10 mouse cellular contexts compared by ENCODE assay signal in genomic region chr12:54999016-54999690, GRCm38 (mm10). TPM values are rescaled to one million over a fixed set of nuclear protein-coding genes. Genes with fewer than 3 reads are reported as not detected.
DNase-seq lines count a peak whose midpoint lies in the region; ATAC-seq lines count a peak whose summit lies in the region.
"Had no signal": no experiment of that assay in that cellular context is flagged by ENCODE, and none has a peak within 500 bp of the region (broad histone marks: within the 10 kb centered on the region; RNA-seq: fewer than 3 reads in every experiment).

No protein-coding gene starts in this region.

- WGBS in midbrain, embryonic 14.5 days: 87% methylated on average over 14 of the region's 14 CpGs
- 81% methylated on average over 14 of the region's 14 CpGs for WGBS in midbrain, embryonic 11.5 days
- WGBS in intestine, embryonic 16.5 days: 78% methylated on average over 14 of the region's 14 CpGs

- H3K27me3 ChIP-seq in midbrain, embryonic 14.5 days (ENCODE audit: control insufficient read depth, insufficient read depth, low read length): no peaks in the 10 kb centered on the region
- H3K27me3 ChIP-seq in midbrain, embryonic 11.5 days (ENCODE audit: control insufficient read depth, insufficient read depth, low read length): no peaks in the 10 kb centered on the region
- no peaks in the 10 kb centered on the region for H3K27me3 ChIP-seq in intestine, embryonic 16.5 days (replicated peaks; ENCODE audit: control insufficient read depth, insufficient read depth, low read length)

- peak; percentile 90 to 93 for DNase-seq in B cell, adult 2 months
- peak; percentile 63 for DNase-seq in adipocyte (ENCODE audit: low spot score)
- no peak for DNase-seq in midbrain, embryonic 14.5 days
- no peak for DNase-seq in right cerebral cortex, postnatal 4 days
- DNase-seq in midbrain, embryonic 11.5 days (ENCODE audit: low spot score, missing footprints): no peak

- no peak overlapping the region for H3K4me3 ChIP-seq in midbrain, embryonic 14.5 days (replicated peaks; ENCODE audit: low read depth, low read length)
- no peak overlapping the region for H3K4me3 ChIP-seq in midbrain, embryonic 11.5 days (ENCODE audit: low read depth, low read length)
- no peak overlapping the region for H3K4me3 ChIP-seq in intestine, embryonic 16.5 days (ENCODE audit: low read length)

- H3K36me3 ChIP-seq in midbrain, embryonic 14.5 days (ENCODE audit: control insufficient read depth, insufficient read depth, low read length): no peaks in the 10 kb centered on the region
- H3K36me3 ChIP-seq in midbrain, embryonic 11.5 days (ENCODE audit: control insufficient read depth, insufficient read depth, low read length): no peaks in the 10 kb centered on the region
- no peaks in the 10 kb centered on the region for H3K36me3 ChIP-seq in intestine, embryonic 16.5 days (ENCODE audit: control insufficient read depth, insufficient read depth, low read length)

- no peaks in the 10 kb centered on the region for H3K9me3 ChIP-seq in midbrain, embryonic 14.5 days (ENCODE audit: control insufficient read depth, low read length)
- H3K9me3 ChIP-seq in midbrain, embryonic 11.5 days (ENCODE audit: control insufficient read depth, low read length): no peaks in the 10 kb centered on the region
- H3K9me3 ChIP-seq in intestine, embryonic 16.5 days (ENCODE audit: control insufficient read depth, low read length): no peaks in the 10 kb centered on the region

- H3K4me2 ChIP-seq in midbrain, embryonic 14.5 days (ENCODE audit: low read length): no peak overlapping the region
- no peak overlapping the region for H3K4me2 ChIP-seq in midbrain, embryonic 11.5 days
- H3K4me2 ChIP-seq in intestine, embryonic 16.5 days (ENCODE audit: low read depth, low read length): no peak overlapping the region

- peak; percentile 97 to 98 for ATAC-seq in hematopoietic stem cell, adult 5-6 weeks (replicated peaks in 1 of 2; ENCODE audit: insufficient read depth in 1 of 2, low FRiP score in 2 of 2, low TSS enrichment in 1 of 2, low read depth in 1 of 2, poor library complexity in 2 of 2, severe bottlenecking in 2 of 2)
- ATAC-seq in megakaryocyte-erythroid progenitor cell, adult 5-6 weeks (replicated peaks; ENCODE audit: low FRiP score, low TSS enrichment, poor library complexity, severe bottlenecking): peak; percentile 84
- ATAC-seq in midbrain, embryonic 14.5 days (ENCODE audit: low FRiP score, low TSS enrichment): no peak
- no peak for ATAC-seq in midbrain, embryonic 11.5 days (ENCODE audit: low FRiP score)
- ATAC-seq in intestine, embryonic 16.5 days: no peak

- H3K27ac ChIP-seq in midbrain, embryonic 14.5 days (replicated peaks; ENCODE audit: low read depth, low read length): no peak overlapping the region
- H3K27ac ChIP-seq in midbrain, embryonic 11.5 days (ENCODE audit: low read depth, low read length): no peak overlapping the region
- H3K27ac ChIP-seq in intestine, embryonic 16.5 days (ENCODE audit: low read length): no peak overlapping the region
- H3K27ac ChIP-seq: kidney, postnatal 0 days had no signal

- H3K9ac ChIP-seq in midbrain, embryonic 14.5 days (replicated peaks; ENCODE audit: low read length): no peak overlapping the region
- no peak overlapping the region for H3K9ac ChIP-seq in midbrain, embryonic 11.5 days (ENCODE audit: low read length)
- H3K9ac ChIP-seq in intestine, embryonic 16.5 days (ENCODE audit: low read depth, low read length): no peak overlapping the region

- no peaks in the 10 kb centered on the region for H3K4me1 ChIP-seq in midbrain, embryonic 14.5 days (ENCODE audit: control insufficient read depth, insufficient read depth, low read length)
- no peaks in the 10 kb centered on the region for H3K4me1 ChIP-seq in midbrain, embryonic 11.5 days (ENCODE audit: control insufficient read depth, insufficient read depth, low read length)
- no peaks in the 10 kb centered on the region for H3K4me1 ChIP-seq in intestine, embryonic 16.5 days (ENCODE audit: control insufficient read depth, insufficient read depth, low read length)

RNA-seq across cellular contexts. Expression of gene Gm20403, which starts 12.8 kb away (rescaled TPM):
- not detected in 2 replicates for total RNA-seq in hematopoietic stem cell, adult 5-6 weeks (2017)
- not detected in 2 replicates for total RNA-seq in megakaryocyte-erythroid progenitor cell, adult 5-6 weeks (2014; fragmentation: Nextera tagmentation)
- total RNA-seq in megakaryocyte-erythroid progenitor cell, adult 5-6 weeks (2017): not detected in 2 replicates
- not detected in 2 replicates for polyA plus RNA-seq in midbrain, embryonic 14.5 days (2014; fragmentation: Nextera tagmentation; extraction: Ambion mirVana)
- polyA plus RNA-seq in midbrain, embryonic 11.5 days (2014; fragmentation: Nextera tagmentation; extraction: Ambion mirVana): not detected in 2 replicates
- not detected in 2 replicates for polyA plus RNA-seq in intestine, embryonic 16.5 days (2015; fragmentation: Nextera tagmentation; extraction: Ambion mirVana)
- polyA plus RNA-seq: kidney, postnatal 0 days; neural tube, embryonic 14.5 days had no signal

RNA-seq across cellular contexts. Expression of gene Baz1a, which starts 15.0 kb away (rescaled TPM):
- 66.6 and 74.0 TPM in 2 replicates for total RNA-seq in hematopoietic stem cell, adult 5-6 weeks (2017)
- total RNA-seq in megakaryocyte-erythroid progenitor cell, adult 5-6 weeks (2014; fragmentation: Nextera tagmentation): 105 and 128 TPM in 2 replicates
- total RNA-seq in megakaryocyte-erythroid progenitor cell, adult 5-6 weeks (2017): 98.9 and 112 TPM in 2 replicates
- 7.1 and 8.5 TPM in 2 replicates for polyA plus RNA-seq in midbrain, embryonic 14.5 days (2014; fragmentation: Nextera tagmentation; extraction: Ambion mirVana)
- polyA plus RNA-seq in midbrain, embryonic 11.5 days (2014; fragmentation: Nextera tagmentation; extraction: Ambion mirVana): 34.3 and 37.7 TPM in 2 replicates
- 17.9 and 19.4 TPM in 2 replicates for polyA plus RNA-seq in intestine, embryonic 16.5 days (2015; fragmentation: Nextera tagmentation; extraction: Ambion mirVana)

Comparison
In these comparisons a context has a peak if more than half of its experiments do, and no peak if none do; other contexts are left out.
1. DNase-seq: peak in B cell, adult 2 months (2 of 2) and adipocyte (single experiment); none in midbrain, embryonic 14.5 days (single experiment), right cerebral cortex, postnatal 4 days (single experiment) and midbrain, embryonic 11.5 days (single experiment).
2. ATAC-seq: peak in hematopoietic stem cell, adult 5-6 weeks (2 of 2) and megakaryocyte-erythroid progenitor cell, adult 5-6 weeks (single experiment); none in midbrain, embryonic 14.5 days (single experiment), midbrain, embryonic 11.5 days (single experiment) and intestine, embryonic 16.5 days (single experiment).